In genomic region chr9:62799218-62799617, GRCm38 (mm10) we compare ENCODE assay signal across 1 mouse cellular context. TPM values are rescaled to one million over a fixed set of nuclear protein-coding genes. Genes with fewer than 3 reads are reported as not detected.
"Had no signal": no experiment of that assay in that cellular context is flagged by ENCODE, and none has a peak within 500 bp of the region (broad histone marks: within the 10 kb centered on the region; RNA-seq: fewer than 3 reads in every experiment).

No protein-coding gene starts in this region.

RNA-seq across cellular contexts. Expression of gene Calml4, which starts 58.7 kb away (rescaled TPM):
- polyA plus RNA-seq: erythroblast, embryonic 14.5 days had no signal
